Mouse (Mus musculus): ENCODE data around the gene Afg1l.

DNA sequence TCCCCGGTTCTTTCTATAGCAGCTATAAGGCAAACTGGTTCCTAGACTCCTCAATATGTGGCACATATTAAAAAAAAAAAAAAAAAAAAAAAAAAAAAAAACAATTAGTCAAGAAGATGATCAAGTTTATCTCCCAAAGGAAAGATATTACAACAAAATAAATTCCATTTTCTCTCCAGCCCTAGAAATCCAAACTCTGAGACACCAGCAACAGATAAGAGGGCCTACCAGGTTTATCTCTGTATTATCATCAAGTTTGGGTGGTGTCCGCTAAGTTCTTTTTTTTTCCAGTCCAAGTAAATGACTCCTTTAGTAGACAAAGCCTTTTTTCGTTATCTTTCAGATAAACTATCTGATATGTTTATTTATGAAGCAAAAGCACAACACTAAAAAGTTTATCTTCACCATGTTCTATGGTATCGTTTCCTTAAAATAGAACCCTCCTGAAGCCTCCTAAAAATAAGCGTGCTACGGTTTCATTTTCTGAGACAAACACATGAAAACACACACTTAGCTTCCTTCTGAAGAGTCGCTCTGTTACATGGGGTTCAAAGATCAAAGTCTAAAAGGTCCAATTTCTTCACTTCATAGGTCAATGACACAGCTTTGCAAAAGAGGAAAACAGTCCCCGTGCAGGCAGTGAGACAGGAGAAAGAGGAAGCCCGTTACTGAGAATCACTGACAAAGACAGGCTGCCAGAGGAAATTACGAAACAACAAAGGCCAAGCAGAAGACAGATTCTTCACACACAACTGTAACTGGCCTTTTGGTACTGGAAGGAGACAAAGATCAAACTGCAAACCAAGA lies 207.9 kb downstream of the Afg1l start:
- no peak for TF ChIP-seq CTCF (conservative IDR thresholded peaks at IDR 0.05; ENCODE audit: insufficient read depth, insufficient read length, low read depth, low read length)
- no peak for TF ChIP-seq POLR2A (IDR thresholded peaks at IDR 0.05; ENCODE audit: low read depth, low read length)

All from kidney, adult 2 months (tissue).